Mouse (Mus musculus): ENCODE data around the gene Mtg2. TPM values are rescaled to one million over a fixed set of nuclear protein-coding genes. Genes with fewer than 3 reads are reported as not detected.

The Mtg2 gene
- total and polyA plus RNA-seq, 3 experiments: 23.5 to 24.7 (median 24.1) TPM

- no peak for TF ChIP-seq ZMIZ1 (IDR thresholded peaks at IDR 0.05; ENCODE audit: low read depth, low read length)
Observed at GRCm38 (mm10) chr2:180045283-180045682, 25.1 kb upstream of the Mtg2 start (continued).

DNA sequence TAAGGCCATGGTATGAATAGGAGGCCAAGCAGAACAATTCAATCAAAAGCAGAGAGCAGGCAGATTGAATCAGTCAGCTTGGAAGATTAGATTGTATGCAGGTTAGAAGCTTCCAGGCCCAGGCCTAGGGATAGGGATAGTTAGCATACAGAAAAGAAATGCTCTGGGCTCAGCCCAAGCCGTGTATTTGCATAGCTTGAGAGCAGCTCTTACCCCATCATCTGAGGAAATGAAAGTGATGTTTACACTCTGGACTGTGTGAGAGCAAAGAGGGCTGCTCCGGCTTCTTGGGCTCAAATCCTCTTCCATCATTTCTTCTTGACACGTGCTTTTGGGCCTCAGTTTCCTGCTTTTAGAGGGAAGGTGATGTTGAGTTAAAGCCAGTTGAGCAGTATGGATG lies 22.8 kb upstream of the Mtg2 start:
- TF ChIP-seq CTCF (conservative IDR thresholded peaks at IDR 0.05 in 1 of 2, IDR thresholded peaks at IDR 0.05 in 1 of 2; ENCODE audit: low read depth in 2 of 2, low read length in 2 of 2) (no peak), CHD1 (IDR thresholded peaks at IDR 0.05; ENCODE audit: low read depth, low read length) (no peak), RCOR1 (conservative IDR thresholded peaks at IDR 0.05; ENCODE audit: low read depth, low read length) (no peak), ELF1 (IDR thresholded peaks at IDR 0.05; ENCODE audit: low read depth, low read length) (no peak), POLR2AphosphoS2 (IDR thresholded peaks at IDR 0.05; ENCODE audit: low read depth, low read length) (no peak), SMC3 (IDR thresholded peaks at IDR 0.05; ENCODE audit: low read depth, low read length) (no peak), HCFC1 (IDR thresholded peaks at IDR 0.05; ENCODE audit: low read depth, low read length) (no peak), MAZ (IDR thresholded peaks at IDR 0.05; ENCODE audit: low read depth, low read length) (no peak), IRF4 (IDR thresholded peaks at IDR 0.05; ENCODE audit: low read depth, low read length) (no peak), ETS1 (conservative IDR thresholded peaks at IDR 0.05; ENCODE audit: low read depth, low read length) (no peak), USF2 (conservative IDR thresholded peaks at IDR 0.05; ENCODE audit: low read depth, low read length) (no peak), JUN (IDR thresholded peaks at IDR 0.05; ENCODE audit: insufficient read depth, low read depth, low read length) (no peak)
- DNase-seq (ENCODE audit: extremely low read depth): no peak
- H3K4me2 ChIP-seq (ENCODE audit: insufficient read depth, low read depth, poor library complexity, severe bottlenecking): no peak overlapping the region
- no peak overlapping the region for H3K9ac ChIP-seq (ENCODE audit: insufficient read depth, low read depth)
- H3K36me3 ChIP-seq (replicated peaks in 1 of 2; ENCODE audit: control insufficient read depth in 1 of 2, insufficient read depth in 1 of 2, low read length in 1 of 2): peaks cover 0 to 21% of the 10 kb centered on the region in 2 experiments
- dilution Hi-C loops (cut with MboI; ENCODE audit: extremely low pct_ligation_motif_present, extremely low pct_unique_long_range_greater_than_20kb, low sequenced_read_pairs) (no loop called here), in situ Hi-C loops (cut with MboI; ENCODE audit: low pct_ligation_motif_present, low pct_unique_long_range_greater_than_20kb, low sequenced_read_pairs) (loop anchor here (5.0 kb wide), 1 partner anchor 125 kb away; no protein-coding TSS in a partner anchor)
- no peaks in the 10 kb centered on the region for H3K79me2 ChIP-seq (replicated peaks; ENCODE audit: control insufficient read depth, extremely low read depth, insufficient read depth, poor library complexity, severe bottlenecking)
- peaks cover 17 to 41% of the 10 kb centered on the region in 2 experiments for H3K4me1 ChIP-seq (ENCODE audit: control insufficient read depth in 1 of 2, insufficient read depth in 2 of 2)
- no peaks in the 10 kb centered on the region for H3K27me3 ChIP-seq (replicated peaks)
- no peak overlapping the region for H3K27ac ChIP-seq (ENCODE audit: insufficient read depth, low read depth)
- peaks cover 9% of the 10 kb centered on the region for H3K9me3 ChIP-seq (replicated peaks; ENCODE audit: low read length)
- H3K4me3 ChIP-seq (replicated peaks in 1 of 3; ENCODE audit: low read depth in 2 of 3, low read length in 2 of 3, poor library complexity in 1 of 3): no peak overlapping the region

- H3K36me3 ChIP-seq (replicated peaks in 1 of 2; ENCODE audit: control insufficient read depth in 1 of 2, insufficient read depth in 1 of 2, low read length in 1 of 2): peaks cover 0 to 26% of the 10 kb centered on the region in 2 experiments
- TF ChIP-seq EP300 (IDR thresholded peaks at IDR 0.05; ENCODE audit: low read length): no peak
- no peak for TF ChIP-seq USF1 (IDR thresholded peaks at IDR 0.05; ENCODE audit: low read depth, low read length)
- no peak for TF ChIP-seq JUN (IDR thresholded peaks at IDR 0.05; ENCODE audit: insufficient read depth, low read depth, low read length)
- no peak for TF ChIP-seq HCFC1 (IDR thresholded peaks at IDR 0.05; ENCODE audit: low read depth, low read length)
- TF ChIP-seq MYC (IDR thresholded peaks at IDR 0.05; ENCODE audit: low read depth, low read length): no peak
- no peak for TF ChIP-seq SIN3A (IDR thresholded peaks at IDR 0.05; ENCODE audit: low read length)
- TF ChIP-seq POLR2AphosphoS2 (IDR thresholded peaks at IDR 0.05; ENCODE audit: low read depth, low read length): no peak
- no peak for TF ChIP-seq BHLHE40 (IDR thresholded peaks at IDR 0.05; ENCODE audit: low read depth, low read length)
- TF ChIP-seq ZKSCAN1 (IDR thresholded peaks at IDR 0.05; ENCODE audit: borderline replicate concordance, low read depth, low read length): no peak
- H3K4me2 ChIP-seq (ENCODE audit: insufficient read depth, low read depth, poor library complexity, severe bottlenecking): no peak overlapping the region
- in situ Hi-C loops (cut with MboI; ENCODE audit: low pct_ligation_motif_present, low pct_unique_long_range_greater_than_20kb, low sequenced_read_pairs): loop anchor here (5.0 kb wide), 1 partner anchor 126 kb away; no protein-coding TSS in a partner anchor
- DNase-seq (ENCODE audit: extremely low read depth): no peak
- no peak overlapping the region for H3K4me3 ChIP-seq (replicated peaks in 1 of 3; ENCODE audit: low read depth in 2 of 3, low read length in 2 of 3, poor library complexity in 1 of 3)
- H3K79me2 ChIP-seq (replicated peaks; ENCODE audit: control insufficient read depth, extremely low read depth, insufficient read depth, poor library complexity, severe bottlenecking): no peaks in the 10 kb centered on the region
- peaks cover 17 to 44% of the 10 kb centered on the region in 2 experiments for H3K4me1 ChIP-seq (ENCODE audit: control insufficient read depth in 1 of 2, insufficient read depth in 2 of 2)
- no peaks in the 10 kb centered on the region for H3K27me3 ChIP-seq (replicated peaks)
- H3K9me3 ChIP-seq (replicated peaks; ENCODE audit: low read length): peaks cover 9% of the 10 kb centered on the region
- H3K9ac ChIP-seq (ENCODE audit: insufficient read depth, low read depth): no peak overlapping the region
- dilution Hi-C loops (cut with MboI; ENCODE audit: extremely low pct_ligation_motif_present, extremely low pct_unique_long_range_greater_than_20kb, low sequenced_read_pairs): no loop called here
- H3K27ac ChIP-seq (ENCODE audit: insufficient read depth, low read depth): no peak overlapping the region
Observed at GRCm38 (mm10) chr2:180047980-180048635, 22.3 kb upstream of the Mtg2 start.
